Mouse (Mus musculus) fat pad, adult 2 months (tissue): ENCODE data around the gene Pigu.
A peak's percentile ranks its signal among the peaks of the same experiment; 100 is the strongest.

Source experiments
- DNase-seq: peaks from one replicate; pipeline ENCODE4 v3.0.0-alpha.2; 2011; ENCODE audit warnings: low read depth, low spot score; ENCODE audit errors: extremely low read depth

Pigu gene

GRCm38 (mm10) chr2:155242296-155242855 is 114.9 kb downstream of the Pigu start:
- DNase-seq, result no peak

GRCm38 (mm10) chr2:155240915-155241314 is 116.3 kb downstream of the Pigu start:
- peak; percentile 68 for DNase-seq

- DNase-seq, result no peak
Measured at GRCm38 (mm10) chr2:155237276-155237675, 120.0 kb downstream of the Pigu start.

- peak; percentile 62 for DNase-seq
Measured at GRCm38 (mm10) chr2:155236362-155236992, 120.8 kb downstream of the Pigu start, which contains the start of gene Dynlrb1. Gene Dynlrb1 (plus strand): TSS chr2:155236533.

- no peak for DNase-seq
Measured at GRCm38 (mm10) chr2:155235746-155236361, 121.4 kb downstream of the Pigu start.
